Mouse (Mus musculus): ENCODE data around the gene Rgs11.
"Not testable (repeated sequence)": the region's sequence is repeated elsewhere in the genome, so short reads cannot be mapped to it uniquely, and the experiment has no call there.

The Rgs11 gene

GRCm38 (mm10) chr17:26202737-26203136 lies at the start of gene Rgs11:
Gene Rgs11, plus strand, starts transcription at chr17:26202951.
- DNase-seq (ENCODE audit: low read depth, low spot score) = peak; percentile 62

GRCm38 (mm10) chr17:26162736-26163135 lies 40.0 kb upstream of the Rgs11 start:
- no peak for DNase-seq (ENCODE audit: low read depth, low spot score)

GRCm38 (mm10) chr17:26168039-26168438 lies 34.7 kb upstream of the Rgs11 start:
- peak; percentile 83 for DNase-seq (ENCODE audit: low read depth, low spot score)

- not testable (repeated sequence) for DNase-seq (ENCODE audit: low read depth, low spot score)
These were observed 27.5 kb upstream of the Rgs11 start for GRCm38 (mm10) chr17:26175248-26175647.

GRCm38 (mm10) chr17:26178611-26179010 lies 24.1 kb upstream of the Rgs11 start:
- no peak for DNase-seq (ENCODE audit: low read depth, low spot score)

- DNase-seq (ENCODE audit: low read depth, low spot score) = no peak
These were observed 21.6 kb upstream of the Rgs11 start for GRCm38 (mm10) chr17:26181179-26181578.

- DNase-seq (ENCODE audit: low read depth, low spot score) = no peak
These were observed 15.2 kb upstream of the Rgs11 start for GRCm38 (mm10) chr17:26187592-26187991.

GRCm38 (mm10) chr17:26188091-26188805 lies 14.5 kb upstream of the Rgs11 start:
- no peak for DNase-seq (ENCODE audit: low read depth, low spot score)

GRCm38 (mm10) chr17:26191486-26191885 lies 11.3 kb upstream of the Rgs11 start:
- DNase-seq (ENCODE audit: low read depth, low spot score) = peak; percentile 65

GRCm38 (mm10) chr17:26192481-26193190 lies 10.1 kb upstream of the Rgs11 start:
- DNase-seq (ENCODE audit: low read depth, low spot score) = no peak

- no peak for DNase-seq (ENCODE audit: low read depth, low spot score)
These were observed 3.9 kb upstream of the Rgs11 start, which contains the start of gene Pdia2 for GRCm38 (mm10) chr17:26198892-26199291. Gene Pdia2, minus strand, starts transcription at chr17:26199087.

- DNase-seq (ENCODE audit: low read depth, low spot score) = peak; percentile 25
These were observed 1.7 kb upstream of the Rgs11 start for GRCm38 (mm10) chr17:26200831-26201705.

GRCm38 (mm10) chr17:26201998-26202397 lies 753 bp upstream of the Rgs11 start:
- no peak for DNase-seq (ENCODE audit: low read depth, low spot score)

- DNase-seq (ENCODE audit: low read depth, low spot score) = peak; percentile 54
These were observed 615 bp downstream of the Rgs11 start for GRCm38 (mm10) chr17:26203321-26203811.

- no peak for DNase-seq (ENCODE audit: low read depth, low spot score)
These were observed 2.0 kb downstream of the Rgs11 start for GRCm38 (mm10) chr17:26204766-26205165.

GRCm38 (mm10) chr17:26206392-26206791 lies 3.6 kb downstream of the Rgs11 start:
- no peak for DNase-seq (ENCODE audit: low read depth, low spot score)

- no peak for DNase-seq (ENCODE audit: low read depth, low spot score)
These were observed 4.9 kb downstream of the Rgs11 start, which contains the start of gene Arhgdig for GRCm38 (mm10) chr17:26207686-26208085. Gene Arhgdig, minus strand, starts transcription at chr17:26207786.

GRCm38 (mm10) chr17:26212241-26212640 lies 9.5 kb downstream of the Rgs11 start:
- DNase-seq (ENCODE audit: low read depth, low spot score) = no peak

GRCm38 (mm10) chr17:26212681-26213080 lies 9.9 kb downstream of the Rgs11 start:
- no peak for DNase-seq (ENCODE audit: low read depth, low spot score)

GRCm38 (mm10) chr17:26221508-26221907 lies 18.8 kb downstream of the Rgs11 start:
- no peak for DNase-seq (ENCODE audit: low read depth, low spot score)

- no peak for DNase-seq (ENCODE audit: low read depth, low spot score)
These were observed 22.4 kb downstream of the Rgs11 start for GRCm38 (mm10) chr17:26225150-26225549.

GRCm38 (mm10) chr17:26229776-26230175 lies 27.0 kb downstream of the Rgs11 start:
- no peak for DNase-seq (ENCODE audit: low read depth, low spot score)

Measured in CD4-positive helper T cell, adult 2 months (primary cell).